ENCODE assay signal across 19 mouse cellular contexts in genomic region chrX:75376815-75377214, GRCm38 (mm10).
"Had no signal": no experiment of that assay in that cellular context is flagged by ENCODE, and none has a peak within 500 bp of the region (broad histone marks: within the 10 kb centered on the region; RNA-seq: fewer than 3 reads in every experiment).

No protein-coding gene starts in this region.

- H3K27me3 ChIP-seq: kidney, embryonic 15.5 days; limb, embryonic 13.5 days; liver, embryonic 15.5 days; midbrain, embryonic 13.5 days; neural tube, embryonic 12.5 days; neural tube, embryonic 15.5 days had no signal

- DNase-seq: kidney, adult 2 months; kidney, postnatal 10 days; kidney, postnatal 36 days; lung, adult 2 months; lung, postnatal 14 days; lung, postnatal 4 days; right cerebral cortex, postnatal 25 days; spleen, adult 18-20 months; thymus, adult 18-20 months; thymus, postnatal 36 days had no signal

- ATAC-seq: intestine, postnatal 0 days; midbrain, embryonic 13.5 days had no signal

- H3K36me3 ChIP-seq: kidney, embryonic 15.5 days; limb, embryonic 10.5 days; limb, embryonic 13.5 days; liver, embryonic 15.5 days; midbrain, embryonic 10.5 days; midbrain, embryonic 13.5 days; neural tube, embryonic 12.5 days; neural tube, embryonic 15.5 days had no signal

- H3K9me3 ChIP-seq: kidney, embryonic 15.5 days; limb, embryonic 10.5 days; limb, embryonic 13.5 days; liver, embryonic 15.5 days; midbrain, embryonic 10.5 days; midbrain, embryonic 13.5 days; neural tube, embryonic 12.5 days; neural tube, embryonic 15.5 days had no signal

- H3K4me1 ChIP-seq: kidney, embryonic 15.5 days; limb, embryonic 10.5 days; limb, embryonic 13.5 days; liver, embryonic 15.5 days; midbrain, embryonic 10.5 days; midbrain, embryonic 13.5 days; neural tube, embryonic 12.5 days; neural tube, embryonic 15.5 days had no signal

- H3K9ac ChIP-seq: kidney, embryonic 15.5 days; limb, embryonic 13.5 days; liver, embryonic 15.5 days; midbrain, embryonic 13.5 days; neural tube, embryonic 12.5 days; neural tube, embryonic 15.5 days had no signal

- H3K27ac ChIP-seq: kidney, embryonic 15.5 days; limb, embryonic 10.5 days; limb, embryonic 13.5 days; liver, embryonic 15.5 days; midbrain, embryonic 10.5 days; midbrain, embryonic 13.5 days; neural tube, embryonic 12.5 days; neural tube, embryonic 15.5 days had no signal

- H3K4me2 ChIP-seq: kidney, embryonic 15.5 days; limb, embryonic 13.5 days; liver, embryonic 15.5 days; midbrain, embryonic 13.5 days; neural tube, embryonic 12.5 days; neural tube, embryonic 15.5 days had no signal

- H3K4me3 ChIP-seq: kidney, embryonic 15.5 days; limb, embryonic 10.5 days; limb, embryonic 13.5 days; liver, embryonic 15.5 days; midbrain, embryonic 10.5 days; midbrain, embryonic 13.5 days; neural tube, embryonic 12.5 days; neural tube, embryonic 15.5 days had no signal
